Mouse (Mus musculus) lung, adult 2 months (tissue): Measurements from ENCODE around the gene Zfyve26.

ENCODE experiments used
- CTCF ChIP-seq: fragments of 200-500 bp; IDR thresholded peaks from 2 replicates; pipeline ENCODE4 v1.5.1; 2011; ENCODE audit warnings: mild to moderate bottlenecking, low read length, control low read depth; ENCODE audit not compliant: insufficient read depth
- POLR2A ChIP-seq: fragments of 200-500 bp; IDR thresholded peaks from 2 replicates; pipeline ENCODE4 v1.6.1; 2011; ENCODE audit warnings: low read depth, mild to moderate bottlenecking, control low read depth, low read length, borderline replicate concordance; ENCODE audit errors: extremely low read depth

DNA sequence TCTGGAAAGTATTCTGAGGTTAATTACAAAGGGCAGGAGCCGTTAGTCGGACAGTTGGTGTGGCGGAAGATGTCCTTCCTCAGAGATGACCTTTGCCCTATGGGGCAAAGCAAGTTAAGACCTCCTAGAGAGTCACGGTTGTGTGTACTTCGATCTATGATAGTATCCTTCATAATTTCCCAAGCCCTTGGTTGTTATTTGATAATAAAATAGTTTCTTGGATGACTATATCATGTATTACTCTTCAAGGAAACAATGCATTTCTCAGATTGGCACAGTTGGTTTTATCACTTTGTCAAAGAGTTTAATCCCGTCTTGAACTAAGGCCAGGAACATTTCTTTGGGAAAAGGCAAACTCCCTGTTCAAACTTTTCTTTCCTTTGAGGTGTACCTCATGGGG lies 103.9 kb downstream of the Zfyve26 start, which contains the start of gene Rdh11:
- no peak for TF ChIP-seq POLR2A
- no peak for TF ChIP-seq CTCF
